Mouse (Mus musculus) myocyte (in vitro differentiated cells): ENCODE results near the gene Dmgdh.

ENCODE experiments used
- CEBPB ChIP-seq: IDR thresholded peaks from 2 replicates; pipeline ENCODE4 v1.6.1; 2011; ENCODE audit warnings: mild to moderate bottlenecking, moderate library complexity; ENCODE audit not compliant: poor library complexity, insufficient read depth, severe bottlenecking
- E2F4 ChIP-seq: IDR thresholded peaks from one replicate; pipeline ENCODE4 v1.6.1; 2011; ENCODE audit warnings: mild to moderate bottlenecking, control low read depth, moderate library complexity; ENCODE audit not compliant: insufficient read depth
- MAX ChIP-seq: IDR thresholded peaks from one replicate; pipeline ENCODE4 v1.6.1; 2011; ENCODE audit warnings: low read depth, mild to moderate bottlenecking, control low read depth
- MYOD1 ChIP-seq, 3 experiments: IDR thresholded peaks; one replicate each; pipeline ENCODE4 v1.6.1; 2011; ENCODE audit warnings: control low read depth in 2 of 3, low read depth in 2 of 3, mild to moderate bottlenecking in 2 of 3, moderate library complexity in 1 of 3; ENCODE audit not compliant: insufficient read length in 2 of 3, control insufficient read depth in 1 of 3
- MYOG ChIP-seq, 3 experiments: IDR thresholded peaks; one replicate each; pipeline ENCODE4 v1.6.1; 2011; ENCODE audit warnings: control low read depth in 2 of 3, low read depth in 2 of 3, mild to moderate bottlenecking in 2 of 3; ENCODE audit not compliant: insufficient read length in 2 of 3, control insufficient read depth in 1 of 3, insufficient read depth in 1 of 3
- POLR2A ChIP-seq: IDR thresholded peaks from one replicate; pipeline ENCODE4 v1.6.1; 2011; ENCODE audit warnings: low read depth, mild to moderate bottlenecking, control low read depth, moderate library complexity; ENCODE audit not compliant: insufficient read length
- POLR2AphosphoS2 ChIP-seq: IDR thresholded peaks from one replicate; pipeline ENCODE4 v1.6.1; 2011; ENCODE audit warnings: low read depth, control low read depth; ENCODE audit not compliant: insufficient read length
- REST ChIP-seq: IDR thresholded peaks from one replicate; pipeline ENCODE4 v1.6.1; 2011; ENCODE audit warnings: mild to moderate bottlenecking, control low read depth, moderate library complexity; ENCODE audit not compliant: insufficient read depth, insufficient read length
- SRF ChIP-seq: IDR thresholded peaks from one replicate; pipeline ENCODE4 v1.6.1; 2011; ENCODE audit warnings: low read depth; ENCODE audit not compliant: control insufficient read depth, insufficient read length
- TCF12 ChIP-seq: IDR thresholded peaks from one replicate; pipeline ENCODE4 v1.6.1; 2011; ENCODE audit warnings: mild to moderate bottlenecking, control low read depth; ENCODE audit not compliant: poor library complexity, insufficient read depth, severe bottlenecking
- USF1 ChIP-seq: IDR thresholded peaks from one replicate; pipeline ENCODE4 v1.6.1; 2011; ENCODE audit warnings: low read depth, mild to moderate bottlenecking, control low read depth, moderate library complexity

DNA sequence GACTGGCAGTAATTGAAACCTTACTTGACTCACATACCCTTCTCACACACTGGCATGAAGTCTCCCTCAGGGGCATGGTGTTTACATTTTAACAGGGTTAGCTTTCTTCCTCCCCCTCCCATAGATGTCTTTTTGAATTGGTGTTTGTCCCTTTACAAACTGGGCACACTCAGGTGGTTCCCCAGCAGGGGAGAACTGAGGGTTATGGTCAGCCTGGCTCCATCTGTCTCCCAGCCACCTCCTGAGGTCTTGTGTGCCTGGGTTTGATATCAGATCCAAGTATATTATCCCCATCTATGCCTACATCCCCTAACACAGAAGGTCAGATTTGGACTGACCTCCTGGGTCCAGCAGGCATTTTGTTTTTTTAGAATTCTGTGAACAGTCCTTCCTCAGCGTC lies 37.7 kb upstream of the Dmgdh start:
- TF ChIP-seq MYOG (IDR thresholded peaks at IDR 0.05; ENCODE audit: control insufficient read depth in 1 of 3, insufficient read depth in 1 of 3, insufficient read length in 2 of 3, low read depth in 2 of 3) (no peak), USF1 (no peak), REST (no peak), POLR2A (no peak), CEBPB (no peak), MAX (no peak), TCF12 (no peak), E2F4 (no peak), POLR2AphosphoS2 (no peak), MYOD1 (IDR thresholded peaks at IDR 0.05; ENCODE audit: control insufficient read depth in 1 of 3, insufficient read length in 2 of 3, low read depth in 2 of 3) (no peak), SRF (no peak)
